Mouse (Mus musculus) ES-E14 (cell line): ENCODE measurements at regions not wholly inside any gene's neighbourhood (a gene's known extent, or its start where the extent isn't known, plus 50 kb on each side); places are given as distances from the start of the nearest gene placed in this dataset.

Source experiments
- CHD2 ChIP-seq: IDR thresholded peaks from 2 replicates; pipeline ENCODE4 v1.6.1; 2014; ENCODE audit warnings: mild to moderate bottlenecking, low read depth, low read length, inconsistent platforms
- MAFK ChIP-seq: IDR thresholded peaks from 2 replicates; pipeline ENCODE4 v1.6.1; 2014; ENCODE audit warnings: mild to moderate bottlenecking, low read depth, low read length, inconsistent platforms; ENCODE audit not compliant: insufficient read depth
- ZNF384 ChIP-seq: IDR thresholded peaks from 2 replicates; pipeline ENCODE4 v1.6.1; 2012; ENCODE audit warnings: low read depth, low read length, inconsistent platforms

DNA sequence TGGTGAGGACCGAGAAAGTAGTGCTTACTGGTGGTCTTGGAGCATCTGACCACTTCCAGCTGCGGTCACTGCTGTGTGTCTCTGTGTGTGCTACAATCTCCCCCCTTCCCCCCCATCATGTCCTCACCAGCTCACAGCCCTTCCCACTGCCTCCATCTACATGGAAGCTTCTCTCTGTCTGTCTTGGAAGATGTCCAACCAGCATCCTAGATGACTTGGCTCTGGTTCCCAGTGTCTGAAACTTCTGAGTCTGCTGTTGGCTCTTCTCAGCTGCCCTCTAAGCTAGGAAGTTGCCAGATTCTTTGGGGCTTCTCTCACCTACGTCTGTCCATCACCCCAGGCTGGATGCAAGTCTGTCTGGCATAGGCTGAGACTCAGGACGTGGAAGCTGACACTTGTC is 244.3 kb downstream of the Cdh26 start:
- TF ChIP-seq MAFK: no peak
- no peak for TF ChIP-seq CHD2
- TF ChIP-seq ZNF384: no peak
